Mouse (Mus musculus) liver, embryonic 14.5 days (tissue): ENCODE measurements around the gene Rps29.

ENCODE experiments used
- CTCF ChIP-seq: IDR thresholded peaks from 2 replicates; pipeline ENCODE4 v1.5.1; 2016; ENCODE audit warnings: antibody characterized with exemption, low read depth, control low read depth
- EP300 ChIP-seq: IDR thresholded peaks from 2 replicates; pipeline ENCODE4 v1.6.1; 2016; ENCODE audit warnings: antibody characterized with exemption, low read depth

GRCm38 (mm10) chr12:69190522-69190921, 31.5 kb upstream of the Rps29 start:
- peak; percentile 45 for TF ChIP-seq CTCF
- TF ChIP-seq EP300 = no peak
